Mouse (Mus musculus) stomach, postnatal 0 days (tissue): ENCODE measurements around the gene Plin4. TPM values are rescaled to one million over a fixed set of nuclear protein-coding genes. Genes with fewer than 3 reads are reported as not detected.
A peak's percentile ranks its signal among the peaks of the same experiment; 100 is the strongest.

ENCODE experiments used
- ATAC-seq: fragments of 200-750 bp; cut with Nextera tagmentation; 2 replicates; pipeline ENCODE4 v1.8.0; 2017; ENCODE audit not compliant: low FRiP score, low TSS enrichment
- DNase-seq: peaks from one replicate; pipeline ENCODE4 v3.0.0-alpha.2; 2016; ENCODE audit warnings: low spot score
- H3K27ac ChIP-seq: fragments of 300-500 bp; sonication (generic); replicated peaks from 2 replicates; pipeline ENCODE4 v1.5.1; 2014; ENCODE audit warnings: mild to moderate bottlenecking, control low read depth
- H3K27me3 ChIP-seq: fragments of 300-500 bp; sonication (generic); 2 replicates; pipeline ENCODE4 v1.6.1; 2014; ENCODE audit warnings: low read length; ENCODE audit not compliant: control insufficient read depth, insufficient read depth
- H3K36me3 ChIP-seq: fragments of 300-500 bp; sonication (generic); 2 replicates; pipeline ENCODE4 v1.6.1; 2014; ENCODE audit warnings: low read length, mixed read lengths; ENCODE audit not compliant: control insufficient read depth, insufficient read depth
- H3K4me1 ChIP-seq: fragments of 300-500 bp; sonication (generic); replicated peaks from 2 replicates; pipeline ENCODE4 v1.6.1; 2014; ENCODE audit warnings: antibody characterized with exemption; ENCODE audit not compliant: control insufficient read depth, insufficient read depth
- H3K4me2 ChIP-seq: fragments of 300-500 bp; sonication (generic); replicated peaks from 2 replicates; pipeline ENCODE4 v1.6.1; 2014; ENCODE audit warnings: low read depth, mild to moderate bottlenecking, control low read depth, moderate library complexity
- H3K4me3 ChIP-seq: fragments of 300-500 bp; sonication (generic); 2 replicates; pipeline ENCODE4 v1.5.1; 2014; ENCODE audit warnings: low read depth, low read length, control low read depth
- H3K9ac ChIP-seq: fragments of 300-500 bp; sonication (generic); 2 replicates; pipeline ENCODE4 v1.6.1; 2014; ENCODE audit warnings: mild to moderate bottlenecking, low read length, control low read depth, mixed read lengths
- H3K9me3 ChIP-seq: fragments of 300-500 bp; sonication (generic); 2 replicates; pipeline ENCODE4 v1.6.1; 2016; ENCODE audit warnings: low read length; ENCODE audit not compliant: control insufficient read depth
- CTCF ChIP-seq: IDR thresholded peaks from 2 replicates; pipeline ENCODE4 v1.5.1; 2016; ENCODE audit warnings: antibody characterized with exemption, low read depth, mild to moderate bottlenecking, moderate library complexity
- EP300 ChIP-seq: optimal IDR thresholded peaks from 2 replicates; pipeline ENCODE3; 2016; ENCODE audit warnings: antibody characterized with exemption
- WGBS: fragments of 180-500 bp; shearing (Covaris S2); extraction: QIAGEN DNeasy Blood & Tissue Kit; methylation state at CpG from one replicate; pipeline ENCODE4 v1.1.7; 2014; 5-methylcytosine and 5-hydroxymethylcytosine counted together
- polyA plus RNA-seq: library from polyadenylated mRNA; unstranded; fragments of >200 nt; fragmentation: Nextera tagmentation; extraction: Ambion mirVana; gene quantifications from 2 replicates; pipeline ENCODE4 v1.2.1, GENCODE M21; 2015

Gene Plin4
- polyA plus RNA-seq, 1 experiment from 2014 or later, result 0.95 TPM

DNA sequence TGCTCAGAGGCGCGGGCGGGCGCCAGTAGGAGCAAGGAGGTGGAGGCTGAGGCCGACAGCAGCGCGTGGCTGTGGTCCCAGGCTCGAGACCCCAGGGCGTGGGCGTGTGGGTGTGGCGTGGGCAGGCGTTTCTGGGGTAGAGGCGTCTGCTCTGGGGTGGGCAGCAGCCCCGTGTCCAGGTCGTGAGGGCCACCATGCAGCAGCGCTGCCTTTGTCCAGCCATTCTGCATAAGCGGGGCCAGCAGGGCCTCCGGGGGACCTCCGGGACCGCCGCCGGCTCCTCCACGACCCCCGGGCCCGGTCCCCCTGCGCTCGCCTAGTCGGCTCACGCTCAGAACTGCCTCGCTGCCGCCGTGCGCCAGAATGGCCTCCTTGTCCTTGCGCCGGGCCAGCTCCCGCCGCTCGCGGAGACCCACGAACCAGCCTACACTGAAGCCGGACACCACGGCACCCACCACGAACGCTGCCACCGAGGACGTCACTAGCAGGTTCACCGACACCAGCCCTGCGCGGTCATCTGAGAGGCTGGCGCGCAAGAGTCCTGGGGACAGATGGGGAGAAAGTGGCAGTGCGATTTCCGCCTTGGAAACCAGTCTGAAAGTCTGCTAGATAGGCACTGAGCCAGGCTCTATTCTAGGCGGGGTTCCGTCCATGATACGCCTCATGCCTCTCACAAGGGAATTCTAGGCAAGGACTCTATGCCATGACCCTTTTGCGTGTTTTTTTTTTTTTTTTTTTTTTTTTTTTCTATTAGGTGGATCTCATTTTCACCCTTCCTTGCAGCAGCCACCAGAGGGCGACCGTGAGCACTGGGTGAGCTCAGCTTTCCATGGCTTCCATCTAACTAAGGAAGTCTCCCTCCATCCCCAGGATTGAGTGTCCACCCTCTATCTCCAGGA is 15.0 kb upstream of the Plin4 start:
- 17% methylated on average over 47 of the region's 59 CpGs for WGBS
- TF ChIP-seq CTCF (peak; percentile 79), EP300 (no peak)
- H3K36me3 ChIP-seq, result no peaks in the 10 kb centered on the region
- peak overlapping the region; percentile 85 for H3K4me2 ChIP-seq
- H3K4me3 ChIP-seq, result peak overlapping the region; percentile 40
- H3K9ac ChIP-seq, result peak overlapping the region; percentile 54
- ATAC-seq (peak; percentile 35), DNase-seq (peak; percentile 82)
- no peak overlapping the region for H3K27ac ChIP-seq
- H3K27me3 ChIP-seq, result peaks cover 4% of the 10 kb centered on the region; the same call in 1 of the 2 replicates
- H3K4me1 ChIP-seq, result no peaks in the 10 kb centered on the region
- H3K9me3 ChIP-seq, result 0 out of 2 replicates have a peak, but pooled peaks cover 3% of the 10 kb centered on the region

- Histone ChIP-seq H3K27ac (no peak overlapping the region), H3K4me3 (peak overlapping the region; percentile 40), H3K36me3 (no peaks in the 10 kb centered on the region), H3K9me3 (0 out of 2 replicates have a peak, but pooled peaks cover 3% of the 10 kb centered on the region), H3K27me3 (peaks cover 4% of the 10 kb centered on the region; the same call in 1 of the 2 replicates), H3K4me2 (peak overlapping the region; percentile 85), H3K9ac (peak overlapping the region; percentile 54; the same call in 1 of the 2 replicates), H3K4me1 (no peaks in the 10 kb centered on the region)
- ATAC-seq, result 0 out of 2 replicates have a peak, but pooled peaks have one; percentile 6
- TF ChIP-seq CTCF (no peak), EP300 (no peak)
- DNase-seq, result no peak
- 42% methylated on average over 44 of the region's 59 CpGs for WGBS
Measured at GRCm38 (mm10) chr17:56123681-56124340, 14.2 kb upstream of the Plin4 start.

GRCm38 (mm10) chr17:56123161-56123560 is 13.6 kb upstream of the Plin4 start:
- H3K4me1 ChIP-seq, result no peaks in the 10 kb centered on the region
- H3K36me3 ChIP-seq, result no peaks in the 10 kb centered on the region
- no peak for DNase-seq
- TF ChIP-seq EP300 (no peak), CTCF (no peak)
- 93% methylated on average over 12 of the region's 12 CpGs for WGBS
- no peak overlapping the region for H3K4me2 ChIP-seq
- H3K9me3 ChIP-seq, result 0 out of 2 replicates have a peak, but pooled peaks cover 3% of the 10 kb centered on the region
- peaks cover 4% of the 10 kb centered on the region; the same call in 1 of the 2 replicates for H3K27me3 ChIP-seq
- H3K4me3 ChIP-seq, result no peak overlapping the region
- ATAC-seq, result no peak
- H3K9ac ChIP-seq, result no peak overlapping the region
- H3K27ac ChIP-seq, result no peak overlapping the region

DNA sequence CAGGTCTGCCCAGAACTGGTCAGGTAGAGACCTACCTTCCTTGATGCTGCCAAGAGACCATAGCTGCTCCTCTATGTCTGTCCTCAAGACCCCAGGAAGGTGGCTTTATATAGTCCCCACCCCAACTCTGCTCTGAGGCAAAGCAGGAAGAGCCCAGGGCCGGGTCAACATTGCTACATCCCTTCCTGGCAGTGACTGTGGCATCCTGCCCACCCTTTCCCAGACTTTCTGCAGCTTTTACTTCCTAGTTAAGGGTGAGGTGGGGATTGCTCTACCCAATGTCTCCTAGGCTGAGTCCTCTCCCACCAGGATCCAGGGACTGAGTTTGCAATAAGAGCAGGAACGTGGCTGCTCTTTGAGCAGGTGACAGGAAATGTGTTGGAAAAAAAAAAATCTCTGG is 12.2 kb upstream of the Plin4 start, which contains the start of gene Lrg1:
Gene Lrg1 (minus strand): TSS at position 176 of the 400 bp plus-strand sequence.
- ATAC-seq (no peak), DNase-seq (no peak)
- Histone ChIP-seq H3K9me3 (0 out of 2 replicates have a peak, but pooled peaks cover 3% of the 10 kb centered on the region), H3K4me3 (no peak within 1 kb of the TSS), H3K4me2 (no peak within 1 kb of the TSS), H3K36me3 (no peaks in the 10 kb centered on the region), H3K27me3 (peaks cover 4% of the 10 kb centered on the region; the same call in 1 of the 2 replicates), H3K9ac (no peak within 1 kb of the TSS), H3K4me1 (no peaks in the 10 kb centered on the region; the same call in 1 of the 2 replicates), H3K27ac (no peak within 1 kb of the TSS)
- TF ChIP-seq EP300 (no peak), CTCF (no peak)
- 66% methylated on average over 2 of the region's 2 CpGs for WGBS

DNA sequence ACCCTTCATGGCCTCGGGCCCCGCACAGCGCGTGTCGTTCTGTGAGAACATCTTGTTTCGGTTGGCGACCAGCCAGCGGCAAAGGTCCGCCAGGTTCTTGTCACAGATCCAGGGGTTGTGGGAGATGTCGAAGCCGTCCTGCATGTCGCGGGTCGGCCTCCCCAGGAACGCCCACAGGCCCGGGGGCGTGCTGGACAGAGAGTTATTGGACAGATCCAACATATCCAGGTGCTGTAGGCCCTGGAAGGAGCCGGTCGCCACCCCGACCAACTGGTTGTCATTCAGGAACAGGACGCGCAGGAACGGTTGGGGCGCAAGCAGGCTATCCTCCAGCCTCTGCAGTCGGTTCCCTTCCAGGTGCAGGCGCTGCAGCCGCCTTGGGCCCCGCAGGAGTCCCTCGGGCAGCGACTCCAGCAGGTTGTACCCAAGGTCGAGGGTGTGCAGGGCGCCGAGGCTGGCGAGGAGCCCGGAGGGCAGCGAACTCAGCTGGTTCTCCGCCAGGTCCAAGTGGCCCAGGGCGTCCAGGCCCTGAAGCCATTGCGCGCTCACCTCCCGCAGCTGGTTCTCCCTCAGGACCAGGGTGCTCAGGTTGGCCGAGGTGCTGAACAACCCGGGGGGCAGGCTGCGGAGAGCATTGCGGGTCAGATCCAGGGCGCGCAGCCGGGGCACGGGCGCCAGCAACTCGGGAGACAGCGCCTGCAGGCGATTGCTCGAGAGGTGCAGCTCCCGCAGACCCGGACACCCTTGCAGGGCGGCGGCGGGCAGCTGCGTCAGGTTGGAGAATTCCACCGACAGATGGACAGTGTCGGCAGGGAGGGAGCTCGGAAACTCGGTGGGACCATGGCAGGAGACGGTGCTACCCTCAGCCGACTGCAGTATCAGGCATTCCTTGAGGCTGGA is 10.6 kb upstream of the Plin4 start:
- DNase-seq, result peak; percentile 40
- Histone ChIP-seq H3K4me1 (no peaks in the 10 kb centered on the region; the same call in 1 of the 2 replicates), H3K27ac (no peak overlapping the region), H3K9me3 (0 out of 2 replicates have a peak, but pooled peaks cover 3% of the 10 kb centered on the region), H3K27me3 (peaks cover 4% of the 10 kb centered on the region; the same call in 1 of the 2 replicates), H3K36me3 (no peaks in the 10 kb centered on the region), H3K9ac (no peak overlapping the region; the same call in 1 of the 2 replicates), H3K4me3 (0 out of 2 replicates have a peak overlapping the region, but pooled peaks have one; percentile 18), H3K4me2 (peak overlapping the region; percentile 34)
- 5% methylated on average over 65 of the region's 66 CpGs for WGBS
- TF ChIP-seq EP300 (no peak), CTCF (no peak)
- ATAC-seq, result no peak
